Mouse (Mus musculus) R1 (cell line): ENCODE measurements at regions not wholly inside any gene's neighbourhood (a gene's known extent, or its start where the extent isn't known, plus 50 kb on each side); places are given as distances from the start of the nearest gene placed in this dataset.

Experiments used
- DNase-seq: peaks from one replicate; pipeline ENCODE4 v3.0.0-alpha.2; 2018; ENCODE audit warnings: low read depth, low spot score

DNA sequence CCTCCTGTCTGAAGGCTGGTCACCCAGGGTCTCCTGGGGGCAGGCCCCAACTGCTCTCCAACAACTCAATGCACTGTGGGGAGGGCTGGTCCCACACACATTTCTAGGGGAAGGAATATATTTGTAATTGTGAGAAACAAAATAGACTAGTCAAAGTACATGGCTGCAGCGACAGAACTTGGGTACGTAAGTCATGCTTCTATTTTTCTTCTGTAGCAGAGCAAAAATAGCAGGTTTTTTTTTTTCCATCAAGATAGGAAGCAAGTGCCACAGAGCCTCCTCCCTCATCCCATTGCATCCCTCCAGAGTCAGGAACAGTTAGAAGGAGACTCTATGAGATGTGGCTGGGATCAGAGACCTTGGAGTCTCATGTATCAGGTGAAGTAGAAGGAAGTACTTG is 124.9 kb upstream of the Tnr start:
- DNase-seq, result no peak

DNA sequence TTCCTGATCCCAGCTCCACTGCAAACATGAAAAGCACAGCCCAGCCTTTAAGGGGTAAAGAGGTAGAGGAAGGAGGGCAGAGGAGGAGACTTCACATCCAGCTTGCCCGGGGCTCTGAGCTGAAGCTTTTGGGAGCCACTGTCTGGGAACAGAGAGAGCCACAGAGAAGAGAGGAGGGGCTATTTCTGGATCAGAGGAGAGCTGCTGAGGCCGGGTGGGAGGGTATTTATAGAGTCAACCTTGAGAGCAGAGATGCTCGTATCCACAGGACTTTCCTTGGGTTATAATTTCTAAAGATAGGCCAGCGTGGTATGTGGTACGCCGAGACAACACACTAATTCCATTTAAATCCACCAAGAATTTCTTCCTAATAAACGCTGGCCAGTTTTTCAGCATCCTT is 117.3 kb upstream of the Tnr start:
- no peak for DNase-seq

DNA sequence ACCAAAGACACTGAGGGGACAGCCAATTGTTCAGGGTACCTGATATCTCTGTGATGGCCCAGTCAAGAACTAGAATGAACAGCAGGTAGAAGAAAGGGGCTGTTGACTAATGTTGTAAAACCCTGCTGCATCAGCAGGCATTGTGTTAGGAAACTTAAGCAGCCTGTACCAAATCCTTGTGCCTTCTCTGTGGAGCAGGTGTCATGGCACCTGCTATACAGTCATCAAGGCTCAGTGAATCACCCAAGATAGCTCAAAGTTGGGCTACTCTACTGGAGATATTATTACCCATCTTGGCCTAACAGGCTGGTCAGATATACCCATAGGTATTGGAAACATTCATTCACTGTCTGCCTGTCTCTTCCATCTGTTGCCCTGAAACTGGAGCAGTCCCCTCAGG is 116.8 kb upstream of the Tnr start:
- no peak for DNase-seq

DNA sequence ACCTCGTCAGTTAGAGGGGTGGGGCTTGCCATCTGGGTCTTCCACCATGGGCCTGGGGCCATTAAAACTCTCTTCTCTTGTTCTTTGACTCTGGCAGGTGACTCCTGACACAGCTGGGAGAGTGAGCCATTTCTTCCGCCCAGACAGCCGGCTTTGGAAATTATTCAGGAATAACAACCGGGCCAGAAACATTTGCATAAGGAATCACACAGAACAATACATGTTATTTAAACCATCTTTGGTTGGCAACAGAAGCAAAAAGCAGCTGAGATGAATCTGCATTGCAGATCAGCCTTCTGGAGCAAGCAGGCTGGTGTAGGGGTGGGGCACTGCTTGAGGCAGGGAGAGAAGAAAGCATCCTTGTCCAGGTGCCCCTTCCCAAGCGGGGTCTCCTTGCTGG is 110.2 kb upstream of the Tnr start:
- DNase-seq, result peak; percentile 18

DNA sequence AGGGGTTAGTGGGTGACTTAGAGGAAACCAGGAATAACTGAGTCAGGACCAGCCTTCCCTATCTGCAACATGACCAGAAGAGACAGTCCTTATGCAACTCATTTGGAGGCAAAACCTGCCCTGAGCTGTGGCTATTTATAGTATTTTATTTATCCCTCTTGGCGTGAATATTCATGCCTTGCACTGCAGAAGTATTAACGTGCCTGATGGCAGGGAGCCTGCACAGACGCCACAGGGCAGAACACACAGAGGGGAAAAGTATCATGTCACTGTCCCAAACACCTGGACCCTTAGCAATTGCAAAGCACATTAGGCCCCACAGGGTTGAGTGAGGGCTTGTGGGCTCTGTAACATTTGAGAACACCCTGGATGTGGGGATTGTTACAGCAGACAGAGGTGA is 107.9 kb upstream of the Tnr start:
- no peak for DNase-seq

- DNase-seq, result no peak
Measured at GRCm38 (mm10) chr1:159417176-159417575, 106.4 kb upstream of the Tnr start.

GRCm38 (mm10) chr1:159419301-159419965 is 104.1 kb upstream of the Tnr start:
- peak; percentile 83 for DNase-seq

DNA sequence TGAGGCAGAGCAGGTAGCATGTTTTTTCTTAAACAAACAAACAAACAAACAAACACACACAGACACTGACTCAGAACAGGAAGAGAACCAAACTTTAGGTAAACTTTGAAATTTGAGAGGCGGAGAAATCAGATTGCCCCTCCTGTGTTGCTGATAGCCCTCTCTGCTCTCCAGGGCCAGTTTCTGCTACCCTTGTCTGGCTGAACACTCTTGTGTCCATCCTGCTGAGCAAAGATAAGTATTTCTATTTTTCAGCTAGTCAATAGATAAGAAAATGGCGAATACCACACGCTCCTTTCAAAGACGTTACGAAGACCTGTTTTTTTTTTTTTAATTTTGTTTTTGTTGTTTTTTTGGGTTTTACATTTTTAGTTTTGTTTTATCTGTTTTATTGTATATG is 103.4 kb upstream of the Tnr start:
- DNase-seq, result no peak

DNA sequence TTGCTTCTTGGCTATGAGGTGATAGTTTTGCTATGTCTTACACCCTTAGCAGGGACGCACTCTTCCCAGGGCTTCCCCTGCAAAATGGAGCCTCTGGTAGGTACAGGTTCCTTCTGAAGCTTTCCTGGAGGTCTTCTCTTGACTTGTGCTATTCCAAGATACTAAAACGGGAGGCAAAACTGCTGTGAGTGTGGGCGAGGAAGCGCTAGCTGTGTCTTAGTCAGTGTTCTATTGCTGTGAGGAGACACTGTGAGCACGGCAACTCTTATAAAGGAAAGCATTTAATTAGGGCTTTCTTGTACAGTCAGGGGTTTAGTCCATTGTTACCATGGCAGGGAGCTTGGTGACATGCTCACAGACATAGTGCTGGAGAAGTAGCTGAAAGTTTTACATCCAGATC is 99.9 kb upstream of the Tnr start:
- no peak for DNase-seq

- DNase-seq, result peak; percentile 70
Measured at GRCm38 (mm10) chr1:159429926-159430325, 93.6 kb upstream of the Tnr start.

- DNase-seq, result no peak
Measured at GRCm38 (mm10) chr1:159433521-159433920, 90.0 kb upstream of the Tnr start.

- DNase-seq, result no peak
Measured at GRCm38 (mm10) chr1:159440770-159441169, 82.8 kb upstream of the Tnr start.

GRCm38 (mm10) chr1:159444093-159444492 is 79.5 kb upstream of the Tnr start:
- no peak for DNase-seq

DNA sequence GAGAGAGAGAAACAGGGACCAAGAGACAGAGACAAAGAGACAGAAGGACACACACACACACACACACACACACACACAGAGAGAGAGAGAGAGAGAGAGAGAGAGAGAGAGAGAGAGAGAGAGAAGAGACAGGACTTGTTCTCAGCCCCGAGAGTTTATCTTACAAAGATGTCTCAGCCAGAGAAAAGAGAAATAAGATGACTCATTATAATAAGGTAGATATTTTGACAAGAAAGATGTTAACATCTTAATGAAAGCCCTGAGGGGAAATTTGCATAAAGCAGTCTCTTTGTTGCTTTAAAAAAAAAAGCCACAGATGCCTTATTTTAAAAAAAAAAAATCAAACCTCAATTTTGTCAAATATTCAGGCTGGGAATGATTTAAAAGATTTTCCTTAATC is 78.1 kb upstream of the Tnr start:
- no peak for DNase-seq

- DNase-seq, result no peak
Measured at GRCm38 (mm10) chr1:159451462-159451861, 72.1 kb upstream of the Tnr start.

DNA sequence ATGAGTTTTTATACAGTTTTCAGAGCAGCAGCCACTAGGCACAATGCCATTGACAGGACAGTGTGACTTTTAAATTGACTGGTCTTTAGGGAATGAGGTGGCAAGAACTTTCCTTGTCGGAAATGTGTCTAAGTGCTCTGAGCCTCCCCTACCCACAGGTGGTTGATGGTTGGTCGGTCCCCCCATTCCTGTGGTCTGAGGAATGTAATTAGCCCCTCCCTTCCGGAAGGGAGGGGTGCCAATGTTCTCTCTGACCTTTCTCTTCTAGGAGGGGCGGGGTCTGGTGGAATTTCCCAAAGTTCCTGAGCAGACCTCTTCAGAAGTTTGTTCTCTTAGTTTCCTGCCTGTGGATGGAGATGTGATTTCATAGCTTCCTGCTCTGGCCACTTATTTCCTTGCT is 62.7 kb upstream of the Tnr start:
- peak; percentile 65 for DNase-seq

DNA sequence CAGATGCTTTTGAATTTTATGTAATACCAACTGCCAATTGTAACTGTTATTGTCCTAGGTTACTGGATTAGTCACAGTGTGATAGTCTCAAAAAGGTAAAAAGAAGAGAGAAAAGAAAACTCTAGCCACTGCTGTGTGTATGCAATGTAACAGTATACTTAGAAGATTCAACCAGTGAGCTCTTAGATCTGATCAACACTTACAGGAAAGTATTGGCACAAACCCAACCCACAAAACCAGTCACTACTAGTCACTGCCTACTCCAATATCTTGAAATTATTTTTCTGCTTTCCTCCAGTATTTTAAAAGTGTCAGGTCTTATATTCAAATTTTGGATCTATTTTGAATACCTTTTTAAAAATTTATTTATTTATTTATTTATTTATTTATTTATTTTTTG is 52.6 kb upstream of the Tnr start:
- DNase-seq, result no peak
